Mouse (Mus musculus) E14TG2a.4 (cell line): ENCODE results near the gene Pcca.

Source experiments
- CTCF ChIP-seq: conservative IDR thresholded peaks from 2 replicates; pipeline ENCODE4 v1.5.1; 2014; ENCODE audit warnings: low read length
- NANOG ChIP-seq: IDR thresholded peaks from 2 replicates; pipeline ENCODE4 v1.6.1; 2014; ENCODE audit warnings: borderline replicate concordance, low read length, mixed read lengths
- POU5F1 ChIP-seq: IDR thresholded peaks from 2 replicates; pipeline ENCODE4 v1.6.1; 2014; ENCODE audit warnings: low read length, borderline replicate concordance

GRCm38 (mm10) chr14:122490441-122491328 lies 43.4 kb upstream of the Pcca start, which contains the start of gene Gm10837:
- TF ChIP-seq CTCF (no peak), POU5F1 (no peak), NANOG (no peak)
